Mouse (Mus musculus) CH12.LX (cell line): ENCODE data around the gene Kcnd3.

ENCODE experiments used
- EP300 ChIP-seq: IDR thresholded peaks from 2 replicates; pipeline ENCODE4 v1.6.1; 2011; ENCODE audit warnings: low read length, improper control_type of control experiment
- MAFK ChIP-seq: IDR thresholded peaks from 2 replicates; pipeline ENCODE4 v1.6.1; 2011; ENCODE audit warnings: low read length, improper control_type of control experiment; ENCODE audit not compliant: insufficient replicate concordance
- ZC3H11A ChIP-seq: IDR thresholded peaks from 2 replicates; pipeline ENCODE4 v1.6.1; 2012; ENCODE audit warnings: low read depth, mild to moderate bottlenecking, inconsistent platforms, low read length, improper control_type of control experiment

GRCm38 (mm10) chr3:105721681-105722201 is 269.6 kb downstream of the Kcnd3 start:
- no peak for TF ChIP-seq MAFK
- no peak for TF ChIP-seq EP300
- no peak for TF ChIP-seq ZC3H11A
